Mouse (Mus musculus): ENCODE results near the gene Cmc1. TPM values are rescaled to one million over a fixed set of nuclear protein-coding genes. Genes with fewer than 3 reads are reported as not detected.

The Cmc1 gene
- polyA plus RNA-seq (2012; rRNA removed): 5.9 and 10.5 TPM in 2 replicates
- polyA plus RNA-seq (2014; fragmentation: Nextera tagmentation; extraction: Ambion mirVana): 43.4 and 50.1 TPM in 2 replicates

DNA sequence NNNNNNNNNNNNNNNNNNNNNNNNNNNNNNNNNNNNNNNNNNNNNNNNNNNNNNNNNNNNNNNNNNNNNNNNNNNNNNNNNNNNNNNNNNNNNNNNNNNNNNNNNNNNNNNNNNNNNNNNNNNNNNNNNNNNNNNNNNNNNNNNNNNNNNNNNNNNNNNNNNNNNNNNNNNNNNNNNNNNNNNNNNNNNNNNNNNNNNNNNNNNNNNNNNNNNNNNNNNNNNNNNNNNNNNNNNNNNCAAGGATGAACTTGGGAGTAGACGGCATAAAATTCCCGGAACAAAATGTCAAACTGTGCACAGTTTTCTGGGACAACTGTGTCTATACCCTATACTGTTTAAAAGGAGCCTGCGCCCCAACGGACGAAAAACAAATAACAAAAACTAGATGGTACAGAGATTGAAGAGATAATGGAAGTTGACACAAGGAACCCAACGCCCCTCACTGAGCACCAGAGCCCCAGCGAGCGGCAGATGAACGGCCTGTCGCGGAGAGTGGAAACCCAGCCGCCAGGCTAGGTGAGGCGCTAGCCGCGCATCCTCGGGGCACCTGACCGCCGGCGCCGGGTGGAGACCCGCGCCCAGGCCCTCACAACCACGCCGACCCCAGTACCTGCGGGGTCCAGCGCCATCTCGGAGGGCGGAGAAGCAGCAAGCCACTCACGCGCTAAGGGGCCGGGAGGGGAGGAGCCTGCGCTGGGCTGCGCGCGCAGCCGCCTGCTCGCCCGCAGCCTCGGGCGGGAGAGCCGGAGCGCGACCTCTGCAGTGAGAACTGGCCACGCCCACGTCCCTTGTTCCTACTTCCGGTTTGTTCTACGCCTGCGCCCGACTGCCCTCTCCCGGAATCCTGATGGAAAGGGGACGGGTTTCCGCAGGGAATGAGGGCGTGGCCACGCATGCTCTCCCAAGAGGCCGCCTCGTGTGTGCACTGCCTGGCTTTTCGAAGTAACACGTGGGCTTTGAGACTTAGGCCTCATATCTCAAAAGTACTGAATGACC is at the start of gene Cmc1:
Cmc1 (minus strand) TSS at position 771 of the 996 bp plus-strand sequence.
- Histone ChIP-seq H3K27ac (replicated peaks; ENCODE audit: low read depth, low read length) (peak within 1 kb of the TSS; percentile 59; the same call in 1 of the 2 replicates), H3K36me3 (ENCODE audit: control insufficient read depth, insufficient read depth, low read length) (no peaks in the 10 kb centered on the region), H3K4me2 (replicated peaks; ENCODE audit: low read depth, low read length, severe bottlenecking) (peak within 1 kb of the TSS; percentile 76), H3K4me1 (ENCODE audit: control insufficient read depth, insufficient read depth, low read length) (peaks cover 11% of the 10 kb centered on the region), H3K4me3 (replicated peaks; ENCODE audit: low read length) (peak within 1 kb of the TSS; percentile 73), H3K9ac (ENCODE audit: low read depth, low read length, severe bottlenecking) (peak within 1 kb of the TSS; percentile 80), H3K27me3 (ENCODE audit: control insufficient read depth, insufficient read depth, low read length) (no peaks in the 10 kb centered on the region), H3K9me3 (ENCODE audit: control insufficient read depth, low read length) (no peaks in the 10 kb centered on the region)
- peak; percentile 100 for DNase-seq (ENCODE audit: low spot score)
- peak; percentile 98 for ATAC-seq (ENCODE audit: low FRiP score, low read depth)
- under 1% methylated on average over 51 of the region's 58 CpGs for WGBS
- TF ChIP-seq POLR2A (IDR thresholded peaks at IDR 0.05; ENCODE audit: borderline replicate concordance, extremely low read depth, insufficient read depth, insufficient read length): peak; percentile 89; the same call in 1 of the 2 replicates

- Histone ChIP-seq H3K27me3 (ENCODE audit: control insufficient read depth, insufficient read depth, low read length) (no peaks in the 10 kb centered on the region), H3K9me3 (ENCODE audit: control insufficient read depth, low read length) (no peaks in the 10 kb centered on the region), H3K27ac (replicated peaks; ENCODE audit: low read depth, low read length) (no peak overlapping the region), H3K4me1 (ENCODE audit: control insufficient read depth, insufficient read depth, low read length) (no peaks in the 10 kb centered on the region), H3K4me3 (replicated peaks; ENCODE audit: low read length) (no peak overlapping the region), H3K4me2 (replicated peaks; ENCODE audit: low read depth, low read length, severe bottlenecking) (no peak overlapping the region), H3K9ac (ENCODE audit: low read depth, low read length, severe bottlenecking) (no peak overlapping the region), H3K36me3 (ENCODE audit: control insufficient read depth, insufficient read depth, low read length) (no peaks in the 10 kb centered on the region)
- no peak for DNase-seq (ENCODE audit: low spot score)
- TF ChIP-seq POLR2A (IDR thresholded peaks at IDR 0.05; ENCODE audit: borderline replicate concordance, extremely low read depth, insufficient read depth, insufficient read length): no peak
- 78% methylated on average over 1 of the region's 1 CpGs for WGBS
- ATAC-seq (ENCODE audit: low FRiP score, low read depth): no peak
Observed at GRCm38 (mm10) chr9:118198557-118198956, 48.6 kb upstream of the Cmc1 start.

DNA sequence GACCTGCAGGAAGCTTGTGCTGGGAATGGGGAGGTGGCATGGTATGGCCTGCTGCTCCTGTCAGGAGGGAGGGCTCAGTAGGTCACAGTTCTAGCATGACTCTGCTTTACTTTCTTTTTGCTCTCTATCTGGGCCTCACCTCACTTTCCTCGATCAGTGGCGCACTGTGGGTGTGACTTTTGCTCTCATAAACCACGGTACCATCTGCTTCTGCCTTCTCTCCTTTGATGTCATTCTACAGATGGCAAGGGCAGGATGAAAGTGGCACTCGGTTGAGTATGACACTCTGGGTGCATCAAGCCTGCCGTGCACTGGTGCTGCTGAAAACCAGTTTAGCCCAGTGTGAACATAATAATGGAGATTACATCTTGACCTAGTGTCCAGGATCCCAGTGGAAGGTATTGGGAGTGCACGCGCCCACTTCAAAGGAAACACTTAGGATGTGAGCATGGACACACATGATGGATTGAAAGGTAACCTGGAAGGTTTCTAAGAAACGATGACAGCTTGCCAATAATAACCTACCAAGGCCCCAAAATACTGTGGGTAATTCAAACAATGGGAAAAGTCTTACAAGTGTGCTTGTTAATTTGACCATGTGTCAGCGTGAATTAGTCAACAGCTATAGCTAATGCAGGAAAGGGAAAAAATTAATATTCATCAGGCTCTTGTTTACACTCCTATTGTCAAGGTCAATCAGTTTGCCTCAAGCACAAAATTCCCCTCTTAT is 46.8 kb upstream of the Cmc1 start:
- no peak overlapping the region for H3K4me3 ChIP-seq (replicated peaks; ENCODE audit: low read length)
- no peak overlapping the region for H3K4me2 ChIP-seq (replicated peaks; ENCODE audit: low read depth, low read length, severe bottlenecking)
- H3K27me3 ChIP-seq (ENCODE audit: control insufficient read depth, insufficient read depth, low read length): no peaks in the 10 kb centered on the region
- H3K36me3 ChIP-seq (ENCODE audit: control insufficient read depth, insufficient read depth, low read length): no peaks in the 10 kb centered on the region
- no peak for TF ChIP-seq POLR2A (IDR thresholded peaks at IDR 0.05; ENCODE audit: borderline replicate concordance, extremely low read depth, insufficient read depth, insufficient read length)
- ATAC-seq (ENCODE audit: low FRiP score, low read depth) (no peak), DNase-seq (ENCODE audit: low spot score) (no peak)
- 90% methylated on average over 9 of the region's 9 CpGs for WGBS
- H3K27ac ChIP-seq (replicated peaks; ENCODE audit: low read depth, low read length): no peak overlapping the region
- no peak overlapping the region for H3K9ac ChIP-seq (ENCODE audit: low read depth, low read length, severe bottlenecking)
- H3K4me1 ChIP-seq (ENCODE audit: control insufficient read depth, insufficient read depth, low read length): no peaks in the 10 kb centered on the region
- no peaks in the 10 kb centered on the region for H3K9me3 ChIP-seq (ENCODE audit: control insufficient read depth, low read length)

GRCm38 (mm10) chr9:118193263-118193662 is 43.3 kb upstream of the Cmc1 start:
- ATAC-seq (ENCODE audit: low FRiP score, low read depth): no peak
- 88% methylated on average over 1 of the region's 1 CpGs for WGBS

DNA sequence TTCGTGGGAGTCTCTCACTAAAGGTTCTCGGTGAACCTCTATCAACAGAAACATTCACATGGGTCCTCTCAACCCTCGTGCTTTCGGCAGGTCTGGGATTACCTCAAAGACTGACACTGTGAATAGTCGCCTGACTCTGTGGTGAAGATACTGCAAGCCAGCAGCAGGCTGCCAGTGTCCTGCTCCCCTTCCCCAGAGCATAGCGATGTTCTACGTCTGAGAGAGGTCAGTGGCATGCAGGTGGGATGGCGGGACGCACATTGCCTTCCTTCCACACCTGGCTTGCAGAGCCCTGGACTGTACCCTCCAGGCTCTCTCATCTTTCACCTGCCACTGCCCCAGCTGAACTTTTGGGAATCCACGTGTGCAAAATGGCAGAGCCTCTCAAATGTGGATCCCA is 41.3 kb upstream of the Cmc1 start:
- Histone ChIP-seq H3K36me3 (ENCODE audit: control insufficient read depth, insufficient read depth, low read length) (no peaks in the 10 kb centered on the region), H3K27ac (replicated peaks; ENCODE audit: low read depth, low read length) (no peak overlapping the region), H3K4me2 (replicated peaks; ENCODE audit: low read depth, low read length, severe bottlenecking) (no peak overlapping the region), H3K9me3 (ENCODE audit: control insufficient read depth, low read length) (no peaks in the 10 kb centered on the region), H3K9ac (ENCODE audit: low read depth, low read length, severe bottlenecking) (no peak overlapping the region), H3K27me3 (ENCODE audit: control insufficient read depth, insufficient read depth, low read length) (no peaks in the 10 kb centered on the region), H3K4me3 (replicated peaks; ENCODE audit: low read length) (no peak overlapping the region), H3K4me1 (ENCODE audit: control insufficient read depth, insufficient read depth, low read length) (no peaks in the 10 kb centered on the region)
- no peak for DNase-seq (ENCODE audit: low spot score)
- 78% methylated on average over 10 of the region's 10 CpGs for WGBS
- no peak for ATAC-seq (ENCODE audit: low FRiP score, low read depth)
- TF ChIP-seq POLR2A (IDR thresholded peaks at IDR 0.05; ENCODE audit: borderline replicate concordance, extremely low read depth, insufficient read depth, insufficient read length): no peak

More at GRCm38 (mm10) chr9:118193263-118193662, 43.3 kb upstream of the Cmc1 start:
- Histone ChIP-seq H3K4me2 (replicated peaks; ENCODE audit: low read depth, low read length, severe bottlenecking) (no peak overlapping the region), H3K27me3 (ENCODE audit: control insufficient read depth, insufficient read depth, low read length) (no peaks in the 10 kb centered on the region), H3K4me3 (replicated peaks; ENCODE audit: low read length) (no peak overlapping the region), H3K4me1 (ENCODE audit: control insufficient read depth, insufficient read depth, low read length) (no peaks in the 10 kb centered on the region), H3K9me3 (ENCODE audit: control insufficient read depth, low read length) (no peaks in the 10 kb centered on the region), H3K9ac (ENCODE audit: low read depth, low read length, severe bottlenecking) (no peak overlapping the region), H3K27ac (replicated peaks; ENCODE audit: low read depth, low read length) (no peak overlapping the region), H3K36me3 (ENCODE audit: control insufficient read depth, insufficient read depth, low read length) (no peaks in the 10 kb centered on the region)
- no peak for TF ChIP-seq POLR2A (IDR thresholded peaks at IDR 0.05; ENCODE audit: borderline replicate concordance, extremely low read depth, insufficient read depth, insufficient read length)
- DNase-seq (ENCODE audit: low spot score): no peak

Data from limb, embryonic 14.5 days (tissue).